Mouse (Mus musculus): ENCODE results near the gene Aadacl4.
"Not testable (repeated sequence)": the region's sequence is repeated elsewhere in the genome, so short reads cannot be mapped to it uniquely, and the experiment has no call there.

Aadacl4 gene
- long read RNA-seq, experiment 1: 0 reads
- long read RNA-seq, experiment 2: 0 reads

GRCm38 (mm10) chr4:144613407-144613806 is at the start of gene Aadacl4:
Gene Aadacl4 (plus strand): TSS chr4:144613707.
- intact Hi-C loops (cut with DNase I): no loop called here

- intact Hi-C loops (cut with DNase I): no loop called here
These were observed 48.5 kb upstream of the Aadacl4 start, which contains the start of gene Gm13124 for GRCm38 (mm10) chr4:144565034-144565433. Gene Gm13124 (minus strand): TSS chr4:144565134.

GRCm38 (mm10) chr4:144567752-144568151 is 45.8 kb upstream of the Aadacl4 start:
- intact Hi-C loops (cut with DNase I): no loop called here

- intact Hi-C loops (cut with DNase I): not testable (repeated sequence)
These were observed 27.3 kb upstream of the Aadacl4 start for GRCm38 (mm10) chr4:144586207-144586606.

- intact Hi-C loops (cut with DNase I): no loop called here
These were observed 20.7 kb upstream of the Aadacl4 start for GRCm38 (mm10) chr4:144592790-144593189.

- intact Hi-C loops (cut with DNase I): no loop called here
These were observed 1.1 kb downstream of the Aadacl4 start for GRCm38 (mm10) chr4:144614586-144614985.

GRCm38 (mm10) chr4:144638263-144638662 is 24.8 kb downstream of the Aadacl4 start:
- intact Hi-C loops (cut with DNase I): no loop called here

Data from adrenal gland (tissue).